Mouse (Mus musculus) kidney, postnatal 36 days (tissue): Measurements from ENCODE around the gene Cant1.

Experiments used
- DNase-seq, 2 experiments: peaks; one replicate each; pipeline ENCODE4 v3.0.0; 2021 to 2022; ENCODE audit warnings: mixed read lengths in 2 of 2

Gene Cant1

GRCm38 (mm10) chr11:118418834-118419504 is at the start of gene Cant1:
TSS of gene Cant1 (minus strand) at chr11:118419086.
- peak; percentile 98 to 99 for DNase-seq

- no peak for DNase-seq
Observed at GRCm38 (mm10) chr11:118467441-118468035, 48.7 kb upstream of the Cant1 start.

GRCm38 (mm10) chr11:118460280-118460679 is 41.4 kb upstream of the Cant1 start:
- peak in 1 of 2 experiments; percentile 49 for DNase-seq

GRCm38 (mm10) chr11:118459536-118459935 is 40.6 kb upstream of the Cant1 start:
- no peak for DNase-seq

- DNase-seq = peak; percentile 80 to 87
Observed at GRCm38 (mm10) chr11:118459051-118459450, 40.2 kb upstream of the Cant1 start.

- no peak for DNase-seq
Observed at GRCm38 (mm10) chr11:118456937-118457336, 38.1 kb upstream of the Cant1 start.

GRCm38 (mm10) chr11:118455788-118456187 is 36.9 kb upstream of the Cant1 start:
- DNase-seq = no peak

GRCm38 (mm10) chr11:118453886-118454671 is 35.2 kb upstream of the Cant1 start:
- no peak for DNase-seq

GRCm38 (mm10) chr11:118452955-118453354 is 34.1 kb upstream of the Cant1 start:
- DNase-seq = no peak

- DNase-seq = no peak
Observed at GRCm38 (mm10) chr11:118451211-118451610, 32.3 kb upstream of the Cant1 start.

GRCm38 (mm10) chr11:118448385-118448784 is 29.5 kb upstream of the Cant1 start:
- no peak for DNase-seq

GRCm38 (mm10) chr11:118447346-118447745 is 28.5 kb upstream of the Cant1 start:
- no peak for DNase-seq

- DNase-seq = peak; percentile 55 to 76
Observed at GRCm38 (mm10) chr11:118445843-118446242, 27.0 kb upstream of the Cant1 start.

GRCm38 (mm10) chr11:118443201-118443970 is 24.5 kb upstream of the Cant1 start:
- DNase-seq = peak; percentile 67 to 91

GRCm38 (mm10) chr11:118442691-118443090 is 23.8 kb upstream of the Cant1 start:
- DNase-seq = no peak

- DNase-seq = no peak
Observed at GRCm38 (mm10) chr11:118438665-118439414, 20.0 kb upstream of the Cant1 start.

- DNase-seq = peak; percentile 79 to 85
Observed at GRCm38 (mm10) chr11:118436471-118436935, 17.6 kb upstream of the Cant1 start.

GRCm38 (mm10) chr11:118434093-118434492 is 15.2 kb upstream of the Cant1 start:
- no peak for DNase-seq

GRCm38 (mm10) chr11:118433398-118433868 is 14.5 kb upstream of the Cant1 start:
- no peak for DNase-seq

- DNase-seq = no peak
Observed at GRCm38 (mm10) chr11:118431100-118431948, 12.4 kb upstream of the Cant1 start.
